Mouse (Mus musculus) ES-E14 (cell line): ENCODE results near the gene Nek11.

Experiments
- HCFC1 ChIP-seq: IDR thresholded peaks from 2 replicates; pipeline ENCODE4 v1.6.1; 2012; ENCODE audit warnings: low read length, inconsistent platforms, borderline replicate concordance; ENCODE audit not compliant: insufficient read depth
- ZNF384 ChIP-seq: IDR thresholded peaks from 2 replicates; pipeline ENCODE4 v1.6.1; 2012; ENCODE audit warnings: low read depth, low read length, inconsistent platforms

GRCm38 (mm10) chr9:105379533-105380145 is 15.7 kb downstream of the Nek11 start:
- no peak for TF ChIP-seq ZNF384
- TF ChIP-seq HCFC1, result no peak
